Mouse (Mus musculus) forelimb bud, embryonic 11.5 days (tissue): Measurements from ENCODE around the gene Odf3l1.
"Not testable (repeated sequence)": the region's sequence is repeated elsewhere in the genome, so short reads cannot be mapped to it uniquely, and the experiment has no call there.

ENCODE experiments used
- DNase-seq: peaks from one replicate; pipeline ENCODE4 v3.0.0-alpha.2; 2012; ENCODE audit warnings: low read depth, low spot score

The Odf3l1 gene

GRCm38 (mm10) chr9:56864216-56864729 is at the start of gene Odf3l1:
Gene Odf3l1 (minus strand): TSS chr9:56864679.
- DNase-seq, result no peak

GRCm38 (mm10) chr9:56913991-56914390 is 49.5 kb upstream of the Odf3l1 start:
- DNase-seq, result no peak

- no peak for DNase-seq
Observed at GRCm38 (mm10) chr9:56911017-56911416, 46.5 kb upstream of the Odf3l1 start.

GRCm38 (mm10) chr9:56909991-56910390 is 45.5 kb upstream of the Odf3l1 start:
- DNase-seq, result not testable (repeated sequence)

GRCm38 (mm10) chr9:56907549-56907948 is 43.1 kb upstream of the Odf3l1 start:
- no peak for DNase-seq

GRCm38 (mm10) chr9:56903662-56904061 is 39.2 kb upstream of the Odf3l1 start:
- no peak for DNase-seq

- DNase-seq, result no peak
Observed at GRCm38 (mm10) chr9:56901187-56901586, 36.7 kb upstream of the Odf3l1 start.

GRCm38 (mm10) chr9:56900571-56900970 is 36.1 kb upstream of the Odf3l1 start:
- no peak for DNase-seq

GRCm38 (mm10) chr9:56900060-56900459 is 35.6 kb upstream of the Odf3l1 start:
- DNase-seq, result no peak

- no peak for DNase-seq
Observed at GRCm38 (mm10) chr9:56899409-56899808, 34.9 kb upstream of the Odf3l1 start.

GRCm38 (mm10) chr9:56896779-56897178 is 32.3 kb upstream of the Odf3l1 start:
- no peak for DNase-seq

GRCm38 (mm10) chr9:56894006-56894405 is 29.5 kb upstream of the Odf3l1 start:
- no peak for DNase-seq

- DNase-seq, result no peak
Observed at GRCm38 (mm10) chr9:56893313-56893712, 28.8 kb upstream of the Odf3l1 start.

- DNase-seq, result no peak
Observed at GRCm38 (mm10) chr9:56892111-56892510, 27.6 kb upstream of the Odf3l1 start.

- DNase-seq, result peak; percentile 89
Observed at GRCm38 (mm10) chr9:56891517-56892011, 27.1 kb upstream of the Odf3l1 start.

GRCm38 (mm10) chr9:56890522-56891250 is 26.2 kb upstream of the Odf3l1 start:
- DNase-seq, result no peak

GRCm38 (mm10) chr9:56889817-56890216 is 25.3 kb upstream of the Odf3l1 start:
- peak; percentile 92 for DNase-seq

GRCm38 (mm10) chr9:56887581-56887980 is 23.1 kb upstream of the Odf3l1 start:
- no peak for DNase-seq

GRCm38 (mm10) chr9:56886601-56887000 is 22.1 kb upstream of the Odf3l1 start:
- DNase-seq, result no peak

- no peak for DNase-seq
Observed at GRCm38 (mm10) chr9:56886113-56886512, 21.6 kb upstream of the Odf3l1 start.

- no peak for DNase-seq
Observed at GRCm38 (mm10) chr9:56884328-56884727, 19.8 kb upstream of the Odf3l1 start.

GRCm38 (mm10) chr9:56883470-56883869 is 19.0 kb upstream of the Odf3l1 start:
- no peak for DNase-seq

- no peak for DNase-seq
Observed at GRCm38 (mm10) chr9:56882818-56883217, 18.3 kb upstream of the Odf3l1 start.
